Mouse (Mus musculus) CD4-positive, CD25-positive, alpha-beta regulatory T cell, adult 2 months (primary cell): ENCODE measurements around the gene Slit1.

ENCODE experiments used
- DNase-seq: peaks from one replicate; pipeline ENCODE4 v3.0.0-alpha.2; 2012; ENCODE audit warnings: low read depth, low spot score

Gene Slit1

DNA sequence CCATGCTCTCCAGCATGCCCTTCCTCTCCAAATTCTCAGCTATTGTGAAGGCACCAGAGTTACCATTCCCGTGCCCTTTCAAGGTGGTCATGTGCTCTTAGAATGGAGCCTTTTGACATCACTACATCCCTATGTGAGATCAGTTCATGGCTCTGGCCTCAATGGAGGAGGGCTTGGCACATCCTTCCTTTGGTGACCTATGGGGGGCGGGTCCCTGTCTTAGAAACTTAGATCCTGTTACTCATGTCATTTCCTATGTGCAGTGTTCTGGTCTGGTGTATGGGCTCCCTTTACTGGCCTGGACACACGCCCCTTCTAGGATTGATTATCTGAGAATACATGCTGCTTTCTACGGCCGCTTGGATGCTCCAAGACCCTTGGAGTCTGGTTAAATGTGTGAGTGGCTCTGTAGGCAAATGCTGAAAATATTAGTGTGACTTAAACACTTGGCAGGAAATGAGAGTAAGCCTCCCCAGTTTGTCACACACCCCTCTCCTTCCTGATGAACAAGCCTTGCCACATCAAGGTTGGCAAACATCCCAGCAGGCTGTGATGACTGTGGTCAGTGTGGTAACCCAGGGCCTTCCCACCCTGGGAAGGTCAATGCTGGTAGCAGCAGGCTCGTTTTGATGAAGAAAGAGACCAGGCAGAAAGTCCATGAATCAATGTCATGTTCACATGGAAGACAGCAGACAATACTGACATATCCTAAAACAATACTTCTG lies 146.1 kb downstream of the Slit1 start:
- peak; percentile 22 for DNase-seq

DNA sequence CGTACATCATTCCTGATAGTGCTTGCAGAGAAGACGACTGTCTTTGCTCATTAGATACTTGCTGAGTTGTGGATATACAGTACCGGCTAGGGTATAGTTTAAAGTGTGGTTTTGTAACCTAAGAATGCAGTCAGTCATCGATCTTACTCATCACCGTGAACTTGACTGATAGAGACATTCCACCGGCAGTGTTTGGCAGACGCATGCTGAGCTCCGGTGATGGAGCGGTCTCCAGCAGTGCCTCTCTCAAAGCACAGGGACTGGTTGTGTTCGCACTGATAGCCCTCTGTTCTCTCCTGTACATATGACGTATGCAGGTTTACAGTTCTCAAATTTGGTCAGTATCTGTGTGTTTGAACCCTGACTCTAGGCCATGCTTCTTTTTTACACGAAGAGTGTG lies 151.7 kb downstream of the Slit1 start:
- no peak for DNase-seq

DNA sequence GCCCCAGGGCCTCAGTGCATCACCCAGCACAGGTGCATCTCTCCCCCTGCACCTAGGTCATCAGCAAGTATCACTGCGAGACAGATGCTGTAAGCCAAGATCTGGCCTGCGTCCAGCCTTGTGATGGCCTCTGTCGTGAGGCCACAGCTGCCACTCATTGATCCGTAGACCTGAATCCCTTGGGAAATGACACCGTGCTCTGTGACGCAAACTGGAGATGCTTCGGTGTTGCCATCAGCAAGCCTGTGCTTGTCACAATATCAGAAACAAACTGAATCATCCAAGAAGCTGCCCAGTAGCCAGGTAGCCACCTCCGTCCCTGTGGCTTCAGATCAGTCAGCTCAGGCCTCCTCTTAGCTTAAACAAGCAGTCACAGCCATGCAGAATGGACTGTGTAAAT lies 153.8 kb downstream of the Slit1 start:
- no peak for DNase-seq

DNA sequence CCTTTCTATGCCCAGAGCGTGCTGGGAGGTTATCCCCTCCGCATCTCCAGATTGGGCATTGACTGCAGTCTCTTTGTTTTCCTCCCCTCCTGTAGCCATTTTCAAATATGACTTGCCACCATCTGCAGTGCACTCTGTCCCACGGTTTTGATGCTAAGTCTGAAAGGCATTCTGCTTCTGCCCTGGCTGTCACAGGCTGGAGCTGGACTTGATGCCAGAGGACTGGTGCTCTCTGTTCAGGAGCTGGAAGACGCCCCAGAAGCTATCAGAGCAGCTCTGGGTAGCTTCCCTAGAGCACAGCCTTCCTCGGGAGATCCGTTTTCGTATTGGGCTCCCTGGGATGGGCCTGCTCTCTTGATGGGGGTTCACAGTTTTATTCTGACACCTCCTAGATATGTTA lies 154.4 kb downstream of the Slit1 start:
- DNase-seq = no peak

DNA sequence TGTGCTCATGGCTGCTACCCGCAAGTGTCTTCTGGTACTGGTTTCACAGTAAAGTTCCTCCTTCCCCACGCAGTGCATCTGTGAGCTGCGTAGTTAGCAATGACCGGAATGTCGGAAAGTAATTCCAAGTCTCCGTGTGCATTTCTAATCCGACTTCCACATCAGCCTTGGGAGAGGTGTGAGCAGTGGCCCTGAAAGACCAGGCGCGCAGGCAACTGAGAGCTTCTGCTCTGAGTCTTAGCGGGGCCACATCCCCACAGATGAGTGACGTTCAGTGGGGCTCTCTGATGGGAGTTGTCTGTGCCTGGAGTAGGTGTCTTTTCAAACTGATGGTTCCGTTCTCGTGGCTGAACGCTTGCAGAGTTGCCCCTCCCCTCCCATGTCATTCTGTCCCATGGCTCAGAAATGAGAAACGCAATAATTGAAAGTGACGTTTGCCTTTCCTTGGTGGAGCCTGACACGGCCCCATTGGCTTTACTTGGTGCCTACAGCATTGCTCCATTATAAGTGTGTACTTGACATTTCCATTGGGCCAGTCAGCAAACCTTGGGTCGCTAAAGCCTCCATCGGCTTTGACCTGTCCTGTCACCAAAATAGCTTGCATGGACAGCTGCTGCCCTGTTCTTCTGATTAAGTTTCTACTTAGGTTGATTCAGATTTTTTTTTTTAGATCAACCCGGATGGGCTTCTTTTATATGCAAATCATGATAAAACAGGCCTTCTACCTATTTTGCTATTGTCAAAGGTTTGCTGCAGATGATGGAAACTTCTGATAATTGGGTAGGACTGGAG lies 155.8 kb downstream of the Slit1 start:
- no peak for DNase-seq

DNA sequence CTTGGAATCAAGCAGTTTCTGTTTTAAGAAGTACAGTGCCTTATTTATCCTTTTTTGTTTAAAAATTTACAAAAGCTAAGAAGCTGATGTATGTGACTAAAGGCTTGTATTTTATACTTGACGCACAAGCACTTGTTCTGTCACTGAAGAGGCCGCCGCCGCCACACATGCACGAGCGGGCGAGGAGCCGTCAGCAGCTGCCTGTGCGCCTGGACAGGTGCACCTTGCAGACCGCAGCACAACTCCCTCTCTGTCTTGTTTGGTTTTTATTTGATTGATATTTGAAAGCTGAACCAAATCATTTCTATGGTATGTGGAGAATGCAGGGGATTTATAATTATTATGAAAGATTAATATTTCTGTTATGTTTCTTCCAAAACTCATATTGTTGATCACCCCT lies 156.7 kb downstream of the Slit1 start:
- no peak for DNase-seq

DNA sequence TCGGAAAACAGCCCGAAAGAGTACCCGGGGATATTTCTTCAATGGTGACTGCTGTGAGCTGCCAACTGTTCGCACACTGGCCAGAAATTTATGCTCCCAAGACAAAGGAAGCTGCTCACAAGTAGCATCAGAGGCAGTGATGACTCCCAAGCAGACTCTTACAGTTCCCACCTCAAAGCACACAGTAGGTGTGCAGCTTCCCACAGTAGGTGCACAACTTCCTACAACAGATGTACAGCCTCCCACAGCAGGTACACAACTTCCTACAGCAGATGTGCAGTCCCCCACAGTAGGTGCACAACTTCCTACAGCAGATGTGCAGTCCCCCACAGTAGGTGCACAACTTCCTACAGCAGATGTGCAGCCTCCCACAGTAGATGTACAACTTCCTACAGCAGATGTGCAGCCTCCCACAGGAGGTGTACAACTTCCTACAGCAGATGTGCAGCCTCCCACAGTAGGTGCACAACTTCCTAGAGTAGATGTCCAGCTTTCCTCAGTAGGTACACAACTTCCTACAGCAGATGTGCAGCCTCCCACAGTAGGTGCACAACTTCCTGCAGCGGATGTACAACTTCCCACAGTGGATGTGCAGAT lies 160.4 kb downstream of the Slit1 start:
- no peak for DNase-seq

DNA sequence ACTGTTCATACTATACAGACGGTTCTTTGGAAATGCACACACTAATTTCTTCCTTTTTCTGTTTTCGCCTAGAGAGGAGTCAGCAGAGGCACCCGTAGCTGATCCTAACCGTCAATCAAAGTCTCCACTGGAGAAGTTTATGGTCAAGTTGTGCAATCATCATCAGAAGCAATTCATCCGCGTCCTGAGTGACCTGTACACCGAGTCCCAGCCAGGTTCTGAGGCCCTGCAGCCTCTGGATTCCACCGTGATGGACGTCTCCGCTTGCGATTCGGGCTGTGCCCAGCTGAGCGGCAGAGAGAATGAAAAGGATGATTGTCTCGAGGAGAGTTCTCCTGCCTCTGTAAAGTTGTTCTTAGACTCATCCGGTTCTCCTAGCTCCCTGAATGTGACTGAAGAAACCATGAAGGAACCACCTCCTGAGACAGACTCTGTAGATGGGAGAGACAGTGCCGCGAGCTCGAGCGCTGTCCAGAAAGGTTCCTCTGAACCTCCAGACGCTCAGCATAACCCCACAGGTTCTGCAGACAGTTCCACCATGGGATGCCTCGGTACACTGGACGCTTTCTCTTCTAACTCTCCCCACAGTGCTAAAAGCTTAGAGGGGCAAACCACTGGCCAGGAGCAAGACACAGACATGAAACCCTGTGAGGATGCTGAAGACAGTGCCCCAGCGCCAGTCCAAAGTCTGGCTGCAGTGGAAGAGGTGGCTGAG lies 161.6 kb downstream of the Slit1 start, which contains the start of gene Gm340:
Gene Gm340, plus strand, starts transcription at position 665 of the 715 bp plus-strand sequence.
- DNase-seq = no peak

DNA sequence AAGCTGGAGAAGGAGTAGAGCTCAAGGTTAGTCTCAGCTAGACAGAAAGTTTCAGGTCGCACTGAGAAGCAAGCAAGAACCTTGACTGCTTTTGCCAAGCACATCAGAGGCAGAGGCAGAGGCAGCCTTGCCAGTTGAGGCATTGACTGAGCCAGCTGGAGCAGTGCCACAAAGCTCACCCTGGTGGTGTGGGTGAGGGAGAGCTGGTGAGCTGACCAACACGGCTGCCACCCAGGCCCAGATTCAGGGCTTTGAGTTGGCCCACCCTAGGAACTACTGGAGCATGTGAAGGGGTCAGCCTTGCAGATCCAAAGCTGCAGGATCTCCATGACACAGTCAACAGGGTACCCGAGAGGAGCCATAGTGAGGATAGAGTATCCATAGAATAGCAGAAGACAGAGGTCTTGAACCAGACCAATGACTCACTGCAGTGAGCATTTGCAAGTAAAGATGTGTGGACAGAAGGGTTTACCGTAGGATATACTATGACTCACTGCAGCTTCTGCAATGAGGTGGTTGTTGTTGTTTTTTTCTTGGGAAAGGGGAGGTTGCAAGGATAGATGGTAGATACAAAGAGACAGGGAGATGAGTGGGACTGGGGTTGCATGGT lies 164.0 kb downstream of the Slit1 start:
- DNase-seq = no peak

DNA sequence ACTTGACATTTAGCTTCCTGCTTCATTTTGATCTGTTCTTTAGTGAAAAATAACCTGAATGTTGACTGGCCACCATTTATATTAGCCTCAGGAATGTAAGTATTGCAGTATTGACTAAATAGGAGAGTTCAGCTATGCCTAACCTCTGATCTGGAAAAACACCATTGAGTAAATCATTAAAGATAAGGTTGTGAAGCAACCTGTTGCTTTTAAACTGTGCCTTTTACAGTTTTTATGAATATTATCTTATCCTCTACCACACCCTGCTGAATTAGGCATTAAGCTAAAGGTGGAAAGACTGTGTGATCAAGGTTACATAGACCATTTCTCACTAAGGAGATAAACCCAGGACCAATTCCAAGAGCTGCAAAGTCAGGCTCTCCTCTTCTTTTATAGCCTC lies 165.9 kb downstream of the Slit1 start:
- DNase-seq = no peak

DNA sequence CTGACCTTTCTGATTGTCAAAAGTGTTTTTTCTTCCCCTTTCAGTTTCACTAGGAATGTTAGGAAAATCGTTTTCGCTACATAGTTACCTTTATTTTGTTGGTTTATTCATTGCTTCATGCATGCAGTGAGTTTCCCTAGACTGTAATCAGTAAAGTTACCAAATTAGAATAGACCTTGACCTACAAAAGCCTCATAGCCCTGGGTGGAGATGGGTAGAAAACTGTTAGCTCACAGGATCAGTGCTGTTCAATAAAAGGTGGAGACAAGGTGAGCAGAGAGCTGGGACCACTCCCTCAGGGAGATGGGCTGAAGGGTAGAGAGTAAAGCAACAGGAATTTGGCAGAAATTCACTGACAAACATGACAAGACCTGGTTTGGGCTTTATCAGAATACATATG lies 169.8 kb downstream of the Slit1 start:
- no peak for DNase-seq

DNA sequence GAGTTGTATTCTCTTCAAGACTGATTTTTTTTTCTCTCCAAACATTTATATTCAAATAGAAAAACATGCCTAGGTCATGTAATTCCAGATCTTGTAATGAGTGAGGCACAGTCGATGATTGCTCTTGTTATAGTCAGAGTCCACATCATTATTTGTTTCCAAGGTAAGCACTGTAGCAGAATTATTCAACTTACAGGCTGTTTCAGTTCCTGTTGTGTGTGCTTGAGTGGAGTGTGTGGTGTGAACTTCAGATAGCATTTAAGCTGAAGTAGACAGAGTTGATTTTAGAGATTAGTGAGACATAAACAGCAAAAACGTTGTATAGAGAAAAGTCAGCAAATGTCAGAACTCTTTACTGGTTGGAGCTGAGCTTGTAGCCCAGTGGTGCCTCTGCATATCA lies 174.7 kb downstream of the Slit1 start:
- peak; percentile 6 for DNase-seq

DNA sequence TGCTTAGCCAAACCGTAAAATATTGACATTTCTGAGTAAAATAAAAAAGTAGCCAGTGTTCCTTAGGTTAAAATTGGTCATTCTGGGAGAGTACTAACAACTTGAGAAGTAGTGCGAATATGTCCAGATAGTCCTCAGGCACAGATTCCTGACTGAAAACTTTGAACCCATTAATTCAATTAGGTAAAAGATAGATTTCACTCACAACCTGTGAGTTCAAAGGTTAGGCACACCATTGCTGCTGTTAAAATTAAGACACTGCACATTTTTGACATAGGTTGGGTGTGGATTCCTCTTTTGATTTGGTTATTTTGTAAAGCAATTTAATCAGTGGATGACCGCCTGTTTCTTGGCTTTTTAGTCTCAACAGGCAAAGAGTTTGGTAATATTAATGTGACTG lies 182.6 kb downstream of the Slit1 start:
- no peak for DNase-seq

DNA sequence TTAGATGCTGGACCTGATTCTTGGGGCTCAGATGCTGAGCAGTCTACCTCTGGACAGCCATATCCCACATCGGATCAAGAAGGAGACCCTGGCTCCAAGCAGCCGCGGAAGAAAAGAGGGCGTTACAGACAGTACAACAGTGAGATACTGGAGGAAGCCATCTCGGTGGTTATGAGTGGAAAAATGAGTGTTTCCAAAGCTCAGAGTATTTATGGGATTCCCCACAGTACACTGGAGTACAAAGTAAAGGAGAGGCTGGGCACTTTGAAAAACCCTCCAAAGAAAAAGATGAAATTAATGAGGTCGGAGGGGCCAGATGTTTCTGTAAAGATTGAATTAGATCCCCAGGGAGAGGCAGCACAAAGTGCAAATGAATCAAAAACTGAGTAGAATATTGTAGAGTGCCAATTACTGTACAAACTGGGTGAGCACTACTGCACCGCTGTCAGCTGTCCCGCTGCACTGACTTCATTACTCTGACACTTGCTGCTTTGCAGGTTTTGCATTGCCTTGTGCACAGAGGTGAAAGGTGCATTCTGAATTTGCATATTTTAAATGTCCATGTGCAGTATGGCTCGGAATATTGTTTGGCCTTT lies 184.5 kb downstream of the Slit1 start:
- no peak for DNase-seq

DNA sequence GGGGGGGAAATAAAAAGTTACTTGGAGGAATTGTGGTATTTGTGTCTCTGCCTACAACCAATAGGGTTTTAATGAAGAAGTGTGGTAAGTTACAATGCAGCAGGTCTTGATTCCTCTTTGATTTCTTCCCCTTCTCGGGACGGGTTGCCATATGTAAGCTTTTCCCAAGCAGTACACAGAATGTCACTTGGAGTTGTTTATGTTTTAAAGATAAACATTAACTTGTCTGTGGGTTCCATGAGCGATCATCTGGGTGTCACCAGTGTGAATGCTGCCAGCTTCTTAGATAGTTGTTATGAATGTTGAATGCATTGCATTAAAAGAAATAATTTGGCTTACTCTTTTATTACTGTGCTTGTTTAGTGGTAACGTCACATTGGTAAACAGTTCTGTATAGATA lies 186.0 kb downstream of the Slit1 start:
- no peak for DNase-seq

DNA sequence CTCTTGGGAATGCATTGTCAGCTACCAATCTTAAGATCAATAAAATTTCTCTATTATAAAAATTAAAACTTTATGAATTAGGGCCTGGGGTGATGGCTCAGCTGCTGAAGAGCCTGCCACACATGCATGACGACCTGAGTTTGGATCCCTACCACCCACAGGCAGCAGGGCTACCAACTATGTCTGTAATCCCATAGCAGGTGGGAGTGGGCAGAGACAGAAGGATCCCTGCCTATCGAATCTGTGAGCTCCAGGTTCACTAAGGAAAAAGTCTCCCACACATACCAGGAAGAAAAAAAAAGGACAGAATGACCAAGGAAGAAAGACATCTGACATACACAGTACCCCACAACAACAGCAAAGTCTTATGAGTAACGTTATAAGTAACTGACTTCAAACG lies 186.5 kb downstream of the Slit1 start:
- no peak for DNase-seq
